Comparison of ENCODE assay signal across 22 mouse cellular contexts in genomic region chr11:33821331-33821730, GRCm38 (mm10).
"Had no signal": no experiment of that assay in that cellular context is flagged by ENCODE, and none has a peak within 500 bp of the region (broad histone marks: within the 10 kb centered on the region; RNA-seq: fewer than 3 reads in every experiment).

No protein-coding gene starts in this region.

- H3K4me1 ChIP-seq: liver, embryonic 12.5 days; liver, embryonic 15.5 days; lung, embryonic 15.5 days; megakaryocyte, embryonic 14.5 days had no signal

- DNase-seq: kidney, postnatal 14 days; kidney, postnatal 4 days; layer of hippocampus, adult 9-11 months; liver; lung, adult 18-20 months; lung, postnatal 10 days; lung, postnatal 36 days; midbrain, embryonic 14.5 days; right cerebral cortex, adult 18-20 months; right cerebral cortex, postnatal 14 days; right cerebral cortex, postnatal 4 days; thymus, postnatal 25 days had no signal

- H3K4me3 ChIP-seq: limb, embryonic 10.5 days; limb, embryonic 13.5 days; liver, embryonic 12.5 days; liver, embryonic 15.5 days; lung, embryonic 15.5 days; megakaryocyte, embryonic 14.5 days; neural tube, embryonic 12.5 days; neural tube, embryonic 15.5 days had no signal

- H3K36me3 ChIP-seq: limb, embryonic 10.5 days; limb, embryonic 13.5 days; liver, embryonic 12.5 days; liver, embryonic 15.5 days; lung, embryonic 15.5 days; neural tube, embryonic 12.5 days; neural tube, embryonic 15.5 days had no signal

- H3K27me3 ChIP-seq: limb, embryonic 13.5 days; liver, embryonic 15.5 days; neural tube, embryonic 12.5 days; neural tube, embryonic 15.5 days had no signal

- H3K4me2 ChIP-seq: limb, embryonic 13.5 days; liver, embryonic 12.5 days; liver, embryonic 15.5 days; lung, embryonic 15.5 days; midbrain, embryonic 11.5 days; neural tube, embryonic 12.5 days; neural tube, embryonic 15.5 days had no signal

- H3K9me3 ChIP-seq: limb, embryonic 10.5 days; limb, embryonic 13.5 days; liver, embryonic 12.5 days; liver, embryonic 15.5 days; lung, embryonic 15.5 days; megakaryocyte, embryonic 14.5 days; neural tube, embryonic 12.5 days; neural tube, embryonic 15.5 days had no signal

- ATAC-seq: liver, embryonic 12.5 days had no signal

- H3K27ac ChIP-seq: limb, embryonic 10.5 days; limb, embryonic 13.5 days; liver, embryonic 12.5 days; liver, embryonic 15.5 days; lung, embryonic 15.5 days; neural tube, embryonic 12.5 days; neural tube, embryonic 15.5 days; stomach, postnatal 0 days had no signal

- H3K9ac ChIP-seq: limb, embryonic 13.5 days; liver, embryonic 12.5 days; liver, embryonic 15.5 days; lung, embryonic 15.5 days; neural tube, embryonic 12.5 days; neural tube, embryonic 15.5 days had no signal
